Mouse (Mus musculus) MN1 (cell line): ENCODE measurements around the gene Gpr108.
A peak's percentile ranks its signal among the peaks of the same experiment; 100 is the strongest.

ENCODE experiments used
- DNase-seq: peaks from one replicate; pipeline ENCODE4 v3.0.0-alpha.2; 2016; ENCODE audit warnings: low spot score

Gene Gpr108

DNA sequence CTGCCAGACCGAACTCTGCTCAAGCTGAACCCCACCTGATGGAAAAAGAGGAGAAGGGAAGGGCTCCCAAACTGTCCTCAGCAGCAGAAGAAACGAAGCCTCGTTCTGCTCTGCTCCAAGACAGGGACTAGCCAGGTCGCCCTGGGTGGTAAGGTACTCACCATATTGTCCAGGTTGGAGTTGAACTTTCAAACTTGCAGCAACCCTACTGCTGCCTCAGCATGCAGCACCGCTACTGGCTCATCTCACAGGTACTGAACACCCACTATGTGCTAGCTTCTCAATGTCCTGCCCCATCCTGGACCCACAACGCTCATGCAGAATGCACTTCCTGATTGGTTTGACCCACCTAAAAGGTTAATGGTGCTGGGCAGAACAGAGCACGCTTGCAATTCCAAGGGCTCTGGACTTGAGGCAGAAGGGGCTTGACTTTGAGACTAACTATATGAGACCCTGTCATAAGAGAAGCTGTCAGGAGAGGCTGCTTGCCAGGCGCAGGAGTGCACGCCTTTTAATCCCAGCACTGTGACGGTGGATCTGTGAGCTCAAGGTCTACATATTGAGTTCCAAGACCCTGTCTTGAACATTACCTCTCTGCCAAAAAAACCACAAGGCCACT lies 2.8 kb downstream of the Gpr108 start:
- DNase-seq = no peak

- no peak for DNase-seq
Measured at GRCm38 (mm10) chr17:57243650-57244370, 4.4 kb downstream of the Gpr108 start.

- DNase-seq = no peak
Measured at GRCm38 (mm10) chr17:57237181-57237580, 11.1 kb downstream of the Gpr108 start.

DNA sequence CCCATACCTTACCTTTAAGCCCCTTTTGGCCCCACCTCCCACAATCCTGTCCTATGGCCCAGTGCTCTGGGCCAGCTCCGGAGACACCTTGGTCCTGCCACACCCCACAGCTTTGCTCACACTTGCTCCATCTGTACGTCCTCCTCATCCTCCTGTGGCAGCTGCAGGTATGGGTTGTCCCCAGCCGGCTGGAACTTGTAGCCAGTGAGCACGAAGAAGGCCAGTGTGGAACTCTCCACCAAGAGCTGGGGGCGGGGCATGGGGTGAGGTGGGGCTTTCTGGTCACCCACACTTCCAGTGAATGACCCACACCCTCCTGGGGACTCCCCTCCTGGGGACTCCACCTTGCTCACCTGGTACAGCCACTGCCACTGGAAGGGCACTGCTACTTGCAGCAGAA lies 12.4 kb downstream of the Gpr108 start:
- no peak for DNase-seq

GRCm38 (mm10) chr17:57234254-57234928 lies 13.9 kb downstream of the Gpr108 start:
- DNase-seq = no peak

GRCm38 (mm10) chr17:57233038-57233437 lies 15.2 kb downstream of the Gpr108 start:
- no peak for DNase-seq

DNA sequence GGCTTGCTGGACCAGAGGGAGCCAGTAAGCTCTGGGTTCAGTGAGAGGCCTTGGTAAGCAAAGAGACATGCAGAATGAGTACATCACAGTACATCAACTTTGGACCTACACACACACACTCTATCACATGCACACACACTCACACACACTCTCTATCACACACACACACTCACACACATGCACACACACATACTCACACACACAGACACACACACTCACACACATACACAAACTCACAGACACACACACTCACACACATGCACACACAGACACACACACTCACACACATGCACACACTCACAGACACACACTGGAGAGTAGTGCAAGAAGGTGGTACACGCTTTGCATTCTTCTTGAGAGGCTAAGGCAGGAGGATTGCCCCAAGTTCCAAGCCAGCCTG lies 16.0 kb downstream of the Gpr108 start:
- no peak for DNase-seq

DNA sequence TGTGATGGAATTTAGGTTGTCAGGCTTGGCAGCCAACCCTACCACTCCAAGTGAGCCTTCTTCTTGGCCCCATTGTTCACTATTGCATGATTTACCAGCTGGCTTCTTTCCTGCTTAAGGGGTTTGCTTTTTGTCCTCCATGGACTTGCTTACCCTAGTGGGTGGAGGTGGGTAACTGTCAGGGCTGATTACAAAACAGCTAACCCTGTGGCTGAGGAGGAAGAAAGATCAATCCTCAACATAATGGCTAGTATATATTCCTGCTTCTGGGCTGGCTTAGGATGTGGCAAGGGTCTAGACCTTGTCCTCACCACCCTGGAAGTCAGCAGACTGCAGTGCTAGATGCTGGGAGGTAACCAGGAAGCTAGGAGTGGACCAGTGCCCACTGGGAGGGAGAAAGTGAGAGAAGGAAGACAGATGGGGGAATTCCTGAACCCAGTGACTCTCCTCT lies 16.9 kb downstream of the Gpr108 start:
- DNase-seq = no peak

- no peak for DNase-seq
Measured at GRCm38 (mm10) chr17:57230728-57231125, 17.5 kb downstream of the Gpr108 start.

DNA sequence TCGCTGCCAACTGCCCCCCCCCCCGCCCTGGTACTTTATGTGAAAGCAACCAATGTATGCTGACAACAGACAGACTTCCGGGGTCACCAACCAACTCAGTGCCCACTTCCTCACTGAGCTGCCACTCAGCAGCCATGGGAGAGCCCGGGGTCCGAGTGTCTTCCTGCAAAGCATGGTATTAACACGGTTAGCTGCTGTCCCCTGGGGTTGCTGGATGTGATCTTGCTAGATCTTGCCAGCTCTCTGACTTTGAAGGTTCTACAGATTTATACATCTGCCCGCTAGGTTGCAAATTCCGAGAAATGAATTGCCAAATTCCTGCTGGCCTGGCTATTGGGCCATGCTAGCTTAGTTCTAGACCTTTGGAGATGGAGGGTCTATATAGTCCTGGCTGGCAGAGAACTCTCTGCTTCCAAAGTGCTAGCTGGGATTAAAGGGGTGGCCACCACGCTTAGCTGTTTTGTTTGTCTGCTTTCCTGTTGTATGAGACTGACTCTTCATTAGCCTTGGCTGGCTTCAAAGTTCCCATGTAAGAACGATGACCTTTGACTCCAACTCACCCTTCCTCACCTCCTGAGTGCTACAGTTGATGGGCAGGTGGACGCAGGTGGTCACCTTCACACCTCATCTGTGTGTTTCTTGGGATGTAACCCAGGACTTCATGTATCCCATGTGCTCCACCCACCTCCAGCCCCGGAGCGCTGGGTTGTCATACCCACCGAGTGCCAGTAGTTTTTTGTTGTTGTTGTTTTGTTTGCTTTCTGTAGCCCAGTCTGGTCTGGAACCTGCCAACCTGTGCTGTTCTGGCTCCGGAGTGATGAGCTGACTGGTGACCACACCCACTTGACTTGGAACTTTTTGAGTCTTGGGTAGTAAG lies 18.2 kb downstream of the Gpr108 start:
- no peak for DNase-seq

GRCm38 (mm10) chr17:57228873-57229272 lies 19.4 kb downstream of the Gpr108 start:
- DNase-seq = no peak

- DNase-seq = no peak
Measured at GRCm38 (mm10) chr17:57228014-57228413, 20.2 kb downstream of the Gpr108 start, which contains the start of gene C3. C3 (minus strand) TSS chr17:57228136.

GRCm38 (mm10) chr17:57227468-57227867 lies 20.8 kb downstream of the Gpr108 start:
- no peak for DNase-seq

DNA sequence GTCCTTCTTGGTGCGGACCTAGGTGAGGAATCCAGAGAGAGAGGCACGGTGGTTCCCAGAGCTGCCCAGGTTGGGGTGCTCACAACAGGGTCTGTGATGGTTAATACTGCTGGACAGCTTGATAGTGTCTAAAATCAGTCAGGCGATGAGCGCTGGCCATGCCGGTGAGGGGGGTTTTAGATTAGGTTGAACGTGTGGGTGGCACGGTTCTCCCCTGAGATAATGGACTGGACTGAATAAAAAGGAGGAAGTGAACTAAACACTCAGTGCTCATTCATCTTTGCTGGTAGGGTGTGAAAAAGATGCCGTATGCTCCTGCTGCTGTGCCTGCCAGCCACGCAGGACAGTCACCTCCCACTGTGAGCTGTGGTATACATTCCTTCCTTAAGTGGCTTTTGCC lies 24.9 kb downstream of the Gpr108 start:
- no peak for DNase-seq

- no peak for DNase-seq
Measured at GRCm38 (mm10) chr17:57221911-57222310, 26.3 kb downstream of the Gpr108 start.

DNA sequence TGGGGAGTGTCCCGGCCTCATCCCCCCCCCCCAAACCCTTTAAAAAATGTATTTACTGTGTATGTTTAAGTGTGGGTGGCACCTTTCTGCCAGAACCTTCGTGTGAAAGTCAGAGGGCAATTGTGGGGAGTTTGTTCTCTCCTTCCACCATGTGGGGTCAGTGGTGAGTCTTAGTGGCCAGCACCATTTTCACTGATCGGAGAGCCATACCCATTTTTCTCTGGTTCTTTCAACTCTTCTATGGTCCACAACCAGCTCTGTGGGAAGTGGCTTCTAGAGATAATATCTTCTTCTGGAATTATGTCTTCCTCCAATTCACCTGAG lies 28.4 kb downstream of the Gpr108 start:
- no peak for DNase-seq

DNA sequence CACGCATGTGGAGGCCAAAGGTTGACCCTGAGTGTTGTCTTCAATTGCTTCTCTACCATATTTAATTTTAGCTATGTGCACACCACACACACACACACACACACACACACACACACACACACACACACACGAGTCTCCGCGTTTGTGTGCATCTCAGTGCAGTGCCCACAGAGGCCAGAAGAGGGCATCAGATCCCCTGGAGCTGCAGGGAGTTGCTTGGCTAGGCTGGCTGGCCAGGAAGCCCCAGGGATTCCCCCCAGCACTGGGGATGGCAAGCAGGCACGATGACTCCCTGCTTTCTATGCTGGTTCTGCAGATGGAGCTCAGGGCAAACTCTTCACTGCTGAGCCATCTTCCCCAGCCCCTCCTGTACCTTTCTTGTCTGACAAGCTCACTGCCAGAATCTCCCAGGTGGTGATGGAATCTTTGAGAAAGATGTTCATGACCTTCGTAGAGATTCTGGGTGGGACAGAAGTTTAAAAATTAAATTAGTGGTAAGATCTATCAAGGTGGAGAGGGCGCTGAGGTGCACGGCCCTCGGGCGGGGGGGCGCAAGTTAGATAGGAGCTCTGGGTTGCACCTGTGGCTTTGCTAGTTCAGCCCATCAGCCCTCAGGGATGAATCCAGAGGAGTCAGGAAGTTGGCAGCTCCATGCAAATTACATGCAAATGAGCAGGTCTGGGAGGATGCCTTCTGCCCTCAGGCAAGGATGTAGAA lies 28.9 kb downstream of the Gpr108 start:
- DNase-seq = peak; percentile 19

DNA sequence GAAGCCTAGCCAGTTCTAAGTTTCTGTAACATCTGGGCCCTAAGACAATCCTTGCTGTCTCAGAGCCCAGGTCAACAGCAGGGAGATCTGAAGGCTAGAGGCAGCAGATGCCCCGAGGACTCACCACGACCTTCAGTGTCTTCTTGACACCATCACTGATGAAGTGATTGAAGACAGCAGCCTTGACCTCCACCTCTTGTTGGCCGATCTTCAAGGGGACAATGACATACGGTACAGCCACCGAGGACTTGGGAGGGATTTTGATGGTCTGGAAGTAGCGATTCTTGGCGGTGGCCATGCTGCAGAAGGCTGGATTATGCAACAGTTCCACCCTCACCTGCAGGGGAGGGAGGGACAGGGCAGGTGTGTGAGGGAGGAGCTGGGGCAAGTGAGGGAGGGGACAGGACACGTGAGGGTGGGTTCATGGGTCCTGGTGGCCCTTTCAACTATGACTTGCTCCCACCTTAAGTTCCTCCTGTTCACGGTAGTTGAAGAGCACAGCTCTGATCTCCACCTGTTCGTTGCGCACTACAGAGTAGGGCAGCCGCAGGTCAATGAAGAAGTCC lies 29.8 kb downstream of the Gpr108 start:
- DNase-seq = no peak

DNA sequence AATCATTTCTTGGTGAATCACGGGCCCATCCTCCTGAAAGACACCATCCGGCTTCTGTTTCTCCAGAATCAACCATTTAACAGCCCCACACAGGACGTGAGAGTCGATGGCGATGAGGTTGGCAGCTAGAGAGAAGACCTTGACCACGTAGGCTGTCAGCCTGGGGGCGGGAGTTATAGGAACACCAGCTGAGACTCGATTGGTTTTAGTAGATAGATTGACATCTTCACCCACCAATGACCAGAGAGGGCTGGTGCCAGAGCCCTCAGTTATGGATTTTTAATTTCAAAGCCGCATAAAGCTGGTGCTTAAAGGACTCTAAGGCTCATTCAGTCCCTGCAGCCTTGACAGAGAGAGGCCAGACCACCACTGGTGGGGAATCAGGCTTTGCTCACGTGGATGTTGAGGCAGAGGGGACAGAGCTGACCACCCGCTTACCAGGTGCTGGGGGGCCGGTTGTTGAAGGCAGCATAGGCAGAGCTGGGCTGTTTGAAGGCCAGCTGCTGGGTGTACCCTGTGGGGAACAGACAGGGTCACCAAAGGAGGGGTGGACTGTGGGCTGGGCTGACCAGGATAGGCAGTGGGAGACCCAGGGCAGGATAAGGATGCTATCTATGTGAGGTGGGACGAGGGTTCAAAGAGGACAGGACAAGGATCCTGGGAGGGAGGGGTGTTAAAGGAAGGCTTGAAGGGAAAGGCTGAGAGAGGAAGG lies 33.4 kb downstream of the Gpr108 start:
- peak; percentile 45 for DNase-seq

DNA sequence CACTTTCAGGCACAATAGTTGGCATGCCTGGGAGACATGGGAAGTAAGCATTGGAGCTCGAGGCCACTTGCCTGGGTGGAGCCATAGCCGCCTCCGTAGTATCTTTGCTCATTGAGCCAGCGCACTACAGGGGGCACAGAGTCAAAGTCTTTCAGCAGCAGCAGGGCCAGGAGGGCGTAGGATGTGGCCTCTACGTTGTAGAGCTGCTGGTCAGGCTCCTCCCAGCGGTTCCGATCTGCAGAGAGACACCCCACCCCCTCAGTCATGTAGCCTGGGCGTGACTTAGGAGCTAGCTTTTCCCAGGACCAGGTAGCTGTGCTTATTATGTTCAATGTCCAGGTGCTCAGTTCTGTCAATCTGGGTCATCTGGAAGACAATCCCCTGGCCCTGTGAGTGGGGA lies 36.7 kb downstream of the Gpr108 start:
- no peak for DNase-seq

- no peak for DNase-seq
Measured at GRCm38 (mm10) chr17:57209330-57209729, 38.9 kb downstream of the Gpr108 start.
